Mouse (Mus musculus) neural tube, embryonic 10.5 days (tissue): Measurements from ENCODE around the gene Ano6.

ENCODE experiments used
- DNase-seq: peaks from one replicate; pipeline ENCODE4 v3.0.0-alpha.2; 2017; ENCODE audit warnings: low spot score; ENCODE audit errors: extremely low spot score

The Ano6 gene

GRCm38 (mm10) chr15:95767825-95768224 is 22.8 kb upstream of the Ano6 start:
- DNase-seq = no peak

- DNase-seq = no peak
These were observed 21.9 kb upstream of the Ano6 start for GRCm38 (mm10) chr15:95768703-95769102.

DNA sequence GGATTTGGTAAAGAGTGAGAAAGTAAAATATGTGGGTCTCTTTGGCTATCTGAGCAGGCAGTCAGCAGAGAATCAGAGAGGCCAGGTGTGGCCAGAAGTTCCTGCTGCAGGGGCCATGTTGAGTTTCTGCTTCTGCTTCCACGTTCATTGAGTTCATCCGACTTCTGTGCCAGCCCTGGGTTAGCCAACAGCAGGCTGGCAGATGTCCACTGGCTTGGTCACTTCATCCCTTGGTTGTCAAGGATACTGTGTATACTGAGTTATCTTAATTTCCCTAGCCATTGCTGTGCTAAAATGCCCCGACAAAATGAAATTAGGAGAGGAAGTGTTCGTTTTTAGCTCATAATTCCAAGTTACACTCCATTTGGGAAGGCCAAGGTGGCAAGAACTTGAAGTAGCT is 21.1 kb upstream of the Ano6 start:
- DNase-seq = no peak

DNA sequence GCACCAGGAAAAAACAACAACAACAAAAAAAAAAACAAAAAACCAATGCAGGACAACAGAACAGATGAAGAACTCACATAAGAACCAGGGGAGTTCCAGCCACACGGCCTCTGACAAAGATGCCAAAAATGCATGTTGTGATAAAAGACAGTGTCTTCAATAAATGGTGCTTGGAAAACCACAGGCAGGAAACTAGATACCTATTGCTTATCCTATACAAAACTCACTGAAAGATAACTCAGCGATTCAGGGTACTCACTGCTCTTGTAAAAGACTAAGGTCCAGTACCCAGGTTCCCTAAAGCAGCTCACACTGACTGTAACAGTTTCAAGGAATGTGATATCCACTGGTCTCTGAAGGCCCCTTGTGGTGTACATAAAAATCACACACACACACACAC is 20.3 kb upstream of the Ano6 start:
- no peak for DNase-seq

DNA sequence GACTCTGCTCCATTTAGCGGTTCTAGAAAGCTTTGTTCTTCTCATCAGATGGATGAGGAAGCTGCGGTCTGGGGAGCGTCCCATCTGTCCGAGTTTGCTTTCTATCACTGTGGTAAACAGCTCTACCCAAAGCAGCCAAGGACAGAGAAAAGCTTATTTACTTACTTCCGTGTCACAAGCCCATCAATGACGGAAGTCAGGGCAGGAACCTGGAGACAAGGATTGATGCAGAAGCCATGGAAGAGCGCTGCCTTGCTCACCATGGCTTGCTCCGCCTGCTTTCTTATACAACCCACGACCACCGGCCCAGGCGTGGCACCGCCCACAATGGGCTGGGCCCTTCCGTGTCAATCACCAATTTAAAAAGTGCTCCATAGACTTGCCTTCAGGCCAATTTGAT is 18.3 kb upstream of the Ano6 start:
- DNase-seq = no peak

- peak; percentile 80 for DNase-seq
These were observed 17.5 kb upstream of the Ano6 start for GRCm38 (mm10) chr15:95772861-95773836.

DNA sequence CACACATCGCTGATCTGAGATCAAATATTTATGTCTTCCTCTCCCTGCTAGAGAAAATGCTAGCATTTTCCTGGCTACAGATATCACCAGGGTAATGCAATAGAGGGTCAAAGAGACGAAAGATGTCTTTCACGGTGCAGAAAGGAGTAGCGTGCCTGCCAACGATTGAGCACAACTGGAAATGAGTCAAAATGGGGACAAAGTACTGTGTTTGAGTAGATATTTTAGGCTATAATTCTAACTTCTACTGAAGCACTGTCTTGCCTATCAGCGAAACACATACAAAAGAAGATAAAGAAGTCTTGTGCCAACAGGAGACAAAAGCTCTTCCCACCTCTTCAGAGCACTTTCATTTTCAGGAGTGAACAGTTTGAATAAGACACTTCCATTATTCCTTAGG is 16.4 kb upstream of the Ano6 start:
- DNase-seq = no peak

DNA sequence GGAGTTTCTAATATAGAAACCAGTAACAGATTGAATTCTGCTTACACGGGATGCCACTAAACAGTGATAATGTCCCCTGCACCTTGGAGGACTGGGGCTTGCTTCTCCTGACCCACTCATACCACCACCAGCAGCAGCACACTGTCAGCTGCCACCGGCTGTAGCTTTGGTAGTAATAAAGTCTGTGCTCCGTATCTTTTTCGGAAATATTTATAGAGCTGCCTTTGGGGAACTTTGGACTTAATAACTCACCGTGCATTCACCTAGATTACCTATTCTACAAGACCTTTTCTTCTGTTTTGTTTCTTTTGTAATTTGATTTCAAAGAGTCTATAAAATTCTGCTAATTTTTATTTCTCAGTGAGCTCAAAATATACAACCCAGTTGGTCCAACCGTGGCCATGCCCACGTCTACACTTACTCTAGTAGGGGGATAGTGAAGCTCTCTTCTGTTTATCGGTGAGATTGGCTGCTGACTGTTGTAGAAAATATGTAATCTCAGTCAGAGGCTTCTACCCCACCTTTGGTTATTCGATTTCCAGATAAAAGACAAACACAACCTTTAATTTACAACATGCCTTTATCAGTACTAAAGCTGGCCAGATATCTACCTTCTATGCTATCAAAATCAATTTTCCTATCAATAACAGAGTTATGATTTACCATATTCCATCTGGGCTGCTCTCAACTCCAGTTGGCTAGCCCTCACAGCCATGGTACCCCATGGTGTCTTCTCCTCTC is 15.8 kb upstream of the Ano6 start:
- no peak for DNase-seq

- no peak for DNase-seq
These were observed 12.9 kb upstream of the Ano6 start for GRCm38 (mm10) chr15:95777743-95778142.

- DNase-seq = no peak
These were observed 11.9 kb upstream of the Ano6 start for GRCm38 (mm10) chr15:95778710-95779109.

DNA sequence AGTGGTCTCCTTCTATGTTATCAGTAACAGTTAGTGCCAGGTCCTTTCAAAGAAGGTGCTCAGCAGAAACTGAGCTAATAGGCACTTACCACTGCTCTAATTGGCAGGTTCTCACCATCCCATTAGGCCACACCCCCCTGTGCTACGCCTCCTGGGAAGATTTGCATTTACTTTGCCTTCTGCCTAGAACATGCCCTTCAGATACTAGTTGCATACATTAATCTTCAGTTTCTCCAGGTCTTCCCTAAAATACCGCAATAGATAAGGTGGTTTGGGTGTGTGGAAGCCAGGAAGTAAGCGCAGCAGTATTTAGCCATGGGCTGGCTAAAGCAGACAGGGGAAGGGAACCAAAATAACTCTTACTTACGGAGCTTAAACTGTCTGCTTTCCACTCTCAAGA is 4.0 kb upstream of the Ano6 start:
- DNase-seq = no peak

GRCm38 (mm10) chr15:95787578-95787977 is 3.1 kb upstream of the Ano6 start:
- no peak for DNase-seq

- DNase-seq = peak; percentile 37
These were observed 798 bp upstream of the Ano6 start for GRCm38 (mm10) chr15:95789562-95790528.

- DNase-seq = no peak
These were observed 623 bp downstream of the Ano6 start for GRCm38 (mm10) chr15:95791141-95791791.

DNA sequence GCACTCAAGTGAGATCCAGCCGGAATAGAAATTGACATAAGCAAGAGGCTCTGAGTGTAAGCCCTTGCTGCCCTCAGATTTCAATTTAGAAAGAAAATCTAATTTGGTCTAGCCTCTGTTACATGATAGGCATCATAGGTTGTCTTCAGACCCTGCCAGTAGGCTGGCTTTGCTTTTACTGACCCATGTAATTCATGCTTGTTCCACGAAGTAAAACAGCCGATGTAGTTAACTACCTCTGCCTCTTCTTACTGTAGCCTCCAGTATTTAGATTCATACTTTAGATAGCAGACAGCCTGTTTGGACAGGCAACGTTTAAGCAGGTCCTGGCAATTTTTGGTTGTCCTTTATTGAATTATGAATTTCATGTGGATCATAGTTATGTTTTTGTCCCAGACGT is 1.2 kb downstream of the Ano6 start:
- no peak for DNase-seq

- peak; percentile 32 for DNase-seq
These were observed 1.9 kb downstream of the Ano6 start for GRCm38 (mm10) chr15:95792261-95793260.

DNA sequence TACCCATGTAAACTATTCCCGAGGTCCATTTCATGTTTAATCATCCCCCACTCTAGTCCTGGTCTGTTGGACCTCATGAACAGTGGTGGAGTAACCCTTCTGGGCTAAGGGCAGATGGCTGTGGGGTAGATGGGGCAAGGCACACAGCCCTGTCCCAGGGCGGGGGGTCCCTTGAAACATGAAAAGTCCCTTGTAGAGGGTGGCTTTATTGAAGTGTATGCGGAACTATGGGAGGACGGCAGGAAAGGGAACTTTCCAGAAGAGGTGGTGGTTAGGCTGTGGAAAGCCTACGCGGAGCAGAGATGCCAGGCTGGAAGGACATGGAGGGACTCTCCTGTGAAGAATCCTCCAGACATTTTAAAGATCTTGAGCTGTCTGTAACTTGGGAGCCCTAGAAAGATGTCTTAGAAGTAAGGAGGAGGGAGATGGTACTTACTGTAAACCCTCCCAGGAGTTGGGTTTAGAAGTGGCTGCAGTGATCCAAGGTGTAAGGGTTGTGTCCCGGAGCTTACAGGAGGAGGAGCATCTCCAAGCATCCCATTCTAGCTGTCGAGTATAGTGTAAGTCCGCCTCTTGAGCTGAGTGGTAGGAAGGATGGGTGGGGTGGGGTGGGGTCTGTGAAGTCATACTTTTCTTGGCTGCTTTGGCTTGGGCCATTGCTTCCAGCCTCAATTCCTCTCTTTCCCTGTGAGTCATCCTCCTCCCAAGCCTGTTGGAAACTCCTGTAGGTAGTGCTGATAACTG is 3.3 kb downstream of the Ano6 start:
- no peak for DNase-seq

- DNase-seq = no peak
These were observed 4.2 kb downstream of the Ano6 start for GRCm38 (mm10) chr15:95794611-95795565.
